Mouse (Mus musculus): ENCODE data around the gene Cerkl.

The Cerkl gene

DNA sequence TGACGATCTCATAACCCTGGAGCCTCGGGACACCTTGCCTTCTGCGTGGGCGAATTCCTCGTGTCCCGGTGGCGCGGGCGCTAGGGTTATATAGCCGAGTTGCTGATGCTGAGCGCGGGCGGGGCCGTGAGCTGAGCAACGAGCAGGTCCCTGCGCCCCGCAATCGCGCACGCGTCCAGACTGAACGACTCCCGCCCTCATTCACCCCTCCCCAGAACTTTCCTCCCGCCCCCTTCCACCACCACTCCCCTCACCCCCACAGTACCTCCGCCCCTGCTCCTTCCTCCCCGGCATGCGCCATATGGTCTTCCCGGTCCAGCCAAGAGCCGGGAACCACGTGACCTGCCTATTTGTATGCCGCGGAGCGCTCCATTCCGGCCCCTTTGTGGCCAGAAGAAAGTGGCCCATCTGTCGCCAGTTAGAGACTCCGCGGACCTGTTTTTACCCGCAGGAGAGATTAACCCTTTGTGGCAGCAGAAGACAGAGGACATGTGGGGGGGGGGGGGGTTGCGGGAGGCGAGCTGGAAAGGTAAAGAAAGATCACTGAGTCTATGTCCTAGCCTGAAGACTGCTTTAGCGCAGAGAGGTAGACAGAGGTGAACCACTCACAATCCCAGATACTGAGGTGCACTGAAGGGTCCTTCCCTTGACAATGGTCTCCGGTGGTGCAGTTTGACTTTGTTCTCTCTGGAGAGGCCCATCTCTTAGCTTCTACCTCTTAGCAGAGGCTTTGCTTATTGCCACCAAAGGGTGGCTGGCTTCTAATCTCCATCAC, at the start of gene Cerkl, which contains the start of gene Neurod1:
Gene Cerkl, minus strand, starts transcription at position 211 of the 775 bp plus-strand sequence.
Gene Neurod1, minus strand, starts transcription at position 177 of the 775 bp plus-strand sequence.
- in situ Hi-C loops (cut with MboI; ENCODE audit: low sequenced_read_pairs): no loop called here

GRCm38 (mm10) chr2:79498990-79499755, 42.6 kb upstream of the Cerkl start:
- in situ Hi-C loops (cut with MboI; ENCODE audit: low sequenced_read_pairs): loop anchor here (10.0 kb wide), 1 partner anchor 124 kb away; no protein-coding TSS in a partner anchor

GRCm38 (mm10) chr2:79485127-79485526, 28.5 kb upstream of the Cerkl start:
- in situ Hi-C loops (cut with MboI; ENCODE audit: low sequenced_read_pairs): no loop called here

DNA sequence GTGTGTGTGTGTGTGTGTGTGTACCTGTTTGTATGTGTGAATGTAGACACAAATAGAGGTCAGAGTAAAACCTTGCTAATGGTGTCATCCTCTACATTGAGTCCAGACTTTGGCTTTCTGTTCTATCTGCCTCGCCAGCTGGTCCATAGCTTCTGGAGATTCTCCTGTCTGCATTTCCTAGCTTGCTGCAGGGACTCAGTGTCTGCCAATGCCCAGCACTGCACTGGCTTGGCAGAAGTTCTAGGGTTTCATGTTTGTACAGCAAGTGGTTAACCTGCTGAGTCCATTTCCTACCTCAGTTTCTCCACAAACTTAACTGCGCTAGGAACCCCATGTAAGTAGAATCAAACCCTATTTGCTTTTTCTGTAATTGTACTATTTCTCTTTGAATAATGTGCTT, 25.9 kb upstream of the Cerkl start:
- in situ Hi-C loops (cut with MboI; ENCODE audit: low sequenced_read_pairs): no loop called here

DNA sequence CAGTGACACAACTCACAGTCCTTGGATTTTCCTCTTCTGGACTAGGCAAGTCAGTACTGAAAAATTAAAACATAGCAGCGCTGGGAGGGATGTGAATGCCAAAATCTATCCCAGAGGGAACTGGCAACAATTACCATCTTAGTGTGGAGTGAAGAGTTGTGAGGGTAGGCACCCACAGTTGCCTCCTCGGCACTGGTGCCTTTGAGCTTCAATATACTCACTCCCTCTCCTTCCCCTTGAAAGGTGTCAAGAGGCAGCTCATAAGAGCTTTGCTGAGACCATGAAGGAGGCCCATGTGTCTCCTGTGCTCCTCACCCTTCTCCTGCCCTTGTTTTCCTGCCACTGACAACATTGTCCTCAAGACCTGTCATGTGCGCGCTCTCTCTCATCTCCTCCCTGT, 5.8 kb upstream of the Cerkl start:
- in situ Hi-C loops (cut with MboI; ENCODE audit: low sequenced_read_pairs): no loop called here

GRCm38 (mm10) chr2:79461861-79462260, 5.3 kb upstream of the Cerkl start:
- in situ Hi-C loops (cut with MboI; ENCODE audit: low sequenced_read_pairs): no loop called here

- in situ Hi-C loops (cut with MboI; ENCODE audit: low sequenced_read_pairs): no loop called here
Measured at GRCm38 (mm10) chr2:79460586-79460985, 4.0 kb upstream of the Cerkl start.

DNA sequence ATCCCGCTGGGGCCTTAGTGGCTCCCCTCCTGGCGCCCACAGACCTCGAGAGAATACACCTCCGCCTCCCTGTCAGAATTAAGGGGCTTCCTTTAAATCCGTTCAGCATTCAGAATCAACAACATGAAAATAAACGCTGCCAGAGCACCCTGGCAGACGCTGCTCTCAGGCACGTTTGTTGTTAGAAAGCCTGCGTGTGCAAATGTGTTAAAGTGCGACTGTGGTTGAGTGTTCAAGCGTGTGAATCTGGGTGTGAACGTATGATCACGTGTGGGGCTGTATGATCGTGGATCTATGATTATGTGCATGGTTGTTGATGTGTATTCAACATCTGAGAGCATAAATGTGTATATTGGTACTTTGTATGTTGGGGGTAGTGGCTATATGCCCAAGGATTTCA, 3.5 kb upstream of the Cerkl start:
- in situ Hi-C loops (cut with MboI; ENCODE audit: low sequenced_read_pairs): no loop called here

- in situ Hi-C loops (cut with MboI; ENCODE audit: low sequenced_read_pairs): no loop called here
Measured at GRCm38 (mm10) chr2:79459061-79460045, 2.8 kb upstream of the Cerkl start.

DNA sequence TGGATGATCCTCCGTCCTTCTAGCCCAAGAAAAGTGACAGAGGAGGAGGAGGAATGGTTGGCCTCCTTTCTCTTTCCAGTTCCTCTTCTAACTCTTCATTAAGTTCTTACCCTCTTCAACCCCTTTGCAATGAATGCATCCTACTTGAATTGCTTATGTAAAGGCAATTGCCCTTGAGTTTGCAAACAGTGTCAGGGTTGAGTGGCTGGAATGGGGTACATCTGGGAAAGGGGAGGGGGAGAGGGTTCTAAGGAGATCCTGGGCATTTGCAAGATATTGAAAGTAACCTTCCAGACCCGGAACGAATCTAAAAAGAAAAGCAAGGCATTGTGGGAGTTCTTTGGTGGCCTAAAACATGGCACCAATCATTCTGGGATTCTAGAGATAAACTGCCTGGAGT, 1.3 kb upstream of the Cerkl start:
- in situ Hi-C loops (cut with MboI; ENCODE audit: low sequenced_read_pairs): no loop called here

DNA sequence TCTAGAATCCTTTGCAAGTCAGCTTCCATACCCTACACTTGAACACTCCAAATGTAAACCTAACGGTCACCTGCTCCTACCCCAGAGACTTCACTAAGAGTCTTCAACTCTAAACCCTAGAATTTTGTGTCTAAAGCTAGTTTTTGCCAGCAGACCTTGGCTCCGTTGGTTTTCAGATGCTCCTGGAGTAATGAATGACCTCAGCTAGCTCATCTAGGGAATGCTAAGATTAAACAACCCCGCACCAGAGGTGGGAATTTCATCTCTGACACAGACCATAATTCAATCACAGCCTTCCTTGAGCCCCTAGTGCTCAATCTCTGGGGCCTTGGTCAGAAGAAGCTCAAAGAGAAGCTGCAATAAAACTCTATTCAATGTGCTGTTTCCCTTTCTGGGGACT, 849 bp upstream of the Cerkl start:
- in situ Hi-C loops (cut with MboI; ENCODE audit: low sequenced_read_pairs): no loop called here

DNA sequence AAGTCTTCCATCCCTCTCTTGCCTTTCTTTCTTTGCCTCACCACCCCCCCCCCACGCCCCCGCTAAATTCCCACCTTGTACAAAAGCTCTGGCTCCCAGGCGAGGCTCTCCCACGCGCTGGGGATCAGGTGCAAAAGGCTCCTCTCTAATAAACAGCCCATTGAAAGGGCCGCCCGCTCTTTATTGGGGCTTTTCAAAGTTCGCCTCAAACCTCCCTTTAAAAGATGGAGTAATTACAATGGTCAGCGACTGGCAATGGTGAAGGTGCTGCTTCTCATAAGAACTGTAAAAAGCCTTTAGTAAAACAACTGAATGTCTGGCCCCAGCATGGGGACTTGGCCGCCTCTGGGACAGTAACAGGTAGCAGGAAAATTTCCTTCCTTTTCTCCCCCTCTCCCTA, 939 bp downstream of the Cerkl start:
- in situ Hi-C loops (cut with MboI; ENCODE audit: low sequenced_read_pairs): no loop called here

DNA sequence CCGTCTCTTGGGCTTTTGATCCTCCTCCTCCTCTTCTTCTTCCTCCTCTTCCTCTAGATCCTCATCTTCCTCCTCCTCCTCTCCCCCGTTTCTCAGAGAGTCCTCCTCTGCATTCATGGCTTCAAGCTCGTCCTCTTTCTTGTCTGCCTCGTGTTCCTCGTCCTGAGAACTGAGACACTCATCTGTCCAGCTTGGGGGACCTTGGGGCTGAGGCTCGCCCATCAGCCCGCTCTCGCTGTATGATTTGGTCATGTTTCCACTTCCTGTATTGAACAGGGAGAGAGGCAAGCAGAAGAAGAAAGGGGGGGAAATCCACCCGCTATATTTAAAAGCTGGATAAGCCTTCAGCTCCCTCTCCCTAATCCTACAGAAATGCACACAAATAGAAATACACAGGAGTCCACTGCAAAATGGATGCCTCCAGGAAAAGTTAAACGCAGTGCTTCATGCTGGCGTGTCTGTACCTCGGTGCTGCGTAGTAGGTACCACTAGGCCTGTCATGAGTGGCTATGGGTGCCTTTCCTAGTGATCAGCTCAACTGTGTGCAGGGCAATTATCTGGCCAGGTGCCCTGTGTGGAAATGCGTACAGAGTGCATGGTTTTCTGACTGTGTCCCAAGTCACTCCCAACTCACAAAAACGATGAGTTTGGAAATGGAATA, 1.7 kb downstream of the Cerkl start:
- in situ Hi-C loops (cut with MboI; ENCODE audit: low sequenced_read_pairs): no loop called here

DNA sequence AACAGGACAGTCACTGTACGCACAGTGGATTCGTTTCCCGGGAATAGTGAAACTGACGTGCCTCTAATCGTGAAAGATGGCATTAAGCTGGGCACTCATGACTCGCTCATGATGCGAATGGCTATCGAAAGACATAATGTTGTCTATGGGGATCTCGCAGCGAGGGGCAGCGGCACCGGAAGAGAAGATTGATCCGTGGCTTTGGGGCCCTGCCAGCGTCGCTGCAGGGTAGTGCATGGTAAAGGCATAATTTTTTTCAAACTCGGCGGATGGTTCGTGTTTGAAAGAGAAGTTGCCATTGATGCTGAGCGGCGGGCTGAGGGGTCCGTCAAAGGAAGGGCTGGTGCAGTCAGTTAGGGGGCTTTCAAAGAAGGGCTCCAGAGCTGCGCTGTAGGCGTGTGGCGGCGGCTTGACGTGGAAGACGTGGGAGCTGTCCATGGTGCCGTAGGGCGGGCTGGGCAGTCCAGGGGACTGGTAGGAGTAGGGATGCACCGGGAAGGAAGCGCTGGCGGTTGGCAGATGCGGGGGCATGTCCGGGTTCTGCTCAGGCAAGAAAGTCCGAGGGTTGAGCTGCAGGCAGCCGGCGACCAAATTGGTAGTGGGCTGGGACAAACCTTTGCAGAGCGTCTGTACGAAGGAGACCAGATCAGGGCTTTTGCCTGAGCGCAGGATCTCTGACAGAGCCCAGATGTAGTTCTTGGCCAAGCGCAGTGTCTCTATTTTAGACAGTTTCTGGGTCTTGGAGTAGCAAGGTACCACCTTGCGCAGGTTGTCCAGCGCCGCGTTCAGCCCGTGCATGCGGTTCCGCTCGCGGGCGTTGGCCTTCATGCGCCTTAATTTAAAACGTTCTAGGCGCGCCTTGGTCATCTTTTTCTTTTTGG, 2.4 kb downstream of the Cerkl start:
- in situ Hi-C loops (cut with MboI; ENCODE audit: low sequenced_read_pairs): no loop called here

- in situ Hi-C loops (cut with MboI; ENCODE audit: low sequenced_read_pairs): no loop called here
Measured at GRCm38 (mm10) chr2:79451438-79451837, 5.1 kb downstream of the Cerkl start.

DNA sequence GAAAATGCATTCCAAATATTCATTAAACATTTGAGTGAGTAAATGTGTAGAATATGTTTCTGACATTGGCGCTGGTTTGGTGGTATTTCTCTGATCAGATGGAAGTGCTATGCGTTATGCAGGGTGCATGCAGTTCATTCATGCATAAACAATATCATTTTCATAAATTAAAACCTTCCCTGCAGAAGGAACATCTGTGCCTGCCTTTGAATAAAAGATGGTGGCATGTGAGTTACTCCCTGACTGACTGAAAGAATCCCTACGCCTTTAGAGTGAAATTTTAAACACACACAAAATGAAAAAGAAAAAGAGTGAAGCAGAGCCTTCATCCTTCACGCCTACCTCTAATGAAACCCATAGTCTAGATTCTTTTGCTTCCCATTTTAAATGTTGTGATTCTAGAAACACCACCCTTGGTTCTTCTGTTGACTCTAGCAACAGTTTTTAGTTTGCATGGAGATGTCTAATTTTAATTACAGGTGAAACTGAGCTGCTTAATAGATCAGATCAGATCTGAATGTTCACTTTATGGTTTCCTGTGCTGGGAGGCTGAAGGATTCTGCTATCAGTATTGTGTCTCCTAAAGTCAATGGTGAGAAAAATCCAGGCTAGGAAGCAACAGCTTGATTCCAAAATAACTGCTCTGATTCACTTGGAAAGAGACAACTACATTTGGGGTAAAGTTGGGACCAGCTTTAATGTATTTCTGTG, 5.7 kb downstream of the Cerkl start:
- in situ Hi-C loops (cut with MboI; ENCODE audit: low sequenced_read_pairs): no loop called here

DNA sequence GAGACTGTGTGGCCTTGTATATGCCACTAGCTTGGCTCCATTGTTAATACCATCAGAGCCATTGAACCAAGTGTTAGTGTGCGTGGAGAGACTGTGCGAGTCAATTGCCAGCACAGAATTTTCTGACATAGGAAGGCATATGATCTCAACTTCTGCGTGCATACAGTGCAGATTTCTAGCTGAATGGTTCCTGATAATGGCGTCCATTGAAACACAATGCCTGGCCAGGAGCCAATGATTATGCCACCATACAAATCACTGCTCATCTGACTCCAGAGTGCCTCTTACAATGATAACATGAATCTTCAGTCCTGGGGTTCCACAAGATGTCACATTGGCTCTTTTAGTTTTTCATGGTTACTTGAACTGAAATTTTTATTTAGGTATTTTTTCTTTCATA, 7.2 kb downstream of the Cerkl start:
- in situ Hi-C loops (cut with MboI; ENCODE audit: low sequenced_read_pairs): no loop called here

- in situ Hi-C loops (cut with MboI; ENCODE audit: low sequenced_read_pairs): no loop called here
Measured at GRCm38 (mm10) chr2:79447198-79447597, 9.4 kb downstream of the Cerkl start.

Data from CH12F3 (cell line).